Mouse (Mus musculus) frontal cortex, postnatal 14 days (tissue): ENCODE measurements at regions not wholly inside any gene's neighbourhood (a gene's known extent, or its start where the extent isn't known, plus 50 kb on each side); places are given as distances from the start of the nearest gene placed in this dataset.
"Not testable (repeated sequence)": the region's sequence is repeated elsewhere in the genome, so short reads cannot be mapped to it uniquely, and the experiment has no call there.

ENCODE experiments used
- DNase-seq, 2 experiments: peaks; one replicate each; pipeline ENCODE4 v3.0.0; 2022; ENCODE audit warnings: low spot score in 2 of 2

GRCm38 (mm10) chr1:105900158-105900557 is 90.0 kb upstream of the Zcchc2 start:
- no peak for DNase-seq

GRCm38 (mm10) chr1:105900920-105901319 is 89.3 kb upstream of the Zcchc2 start:
- no peak for DNase-seq

- DNase-seq = no peak
Observed at GRCm38 (mm10) chr1:105903286-105904115, 86.7 kb upstream of the Zcchc2 start.

- DNase-seq = no peak
Observed at GRCm38 (mm10) chr1:105904737-105905136, 85.5 kb upstream of the Zcchc2 start.

GRCm38 (mm10) chr1:105905785-105906426 is 84.3 kb upstream of the Zcchc2 start:
- DNase-seq = no peak

- peak in 1 of 2 experiments; percentile 10 for DNase-seq
Observed at GRCm38 (mm10) chr1:105906427-105906798, 83.8 kb upstream of the Zcchc2 start.

GRCm38 (mm10) chr1:105908029-105908876 is 82.0 kb upstream of the Zcchc2 start:
- DNase-seq = peak; percentile 14 to 18

- DNase-seq = no peak
Observed at GRCm38 (mm10) chr1:105909121-105909520, 81.1 kb upstream of the Zcchc2 start.

GRCm38 (mm10) chr1:105911714-105912113 is 78.5 kb upstream of the Zcchc2 start:
- DNase-seq = no peak

- no peak for DNase-seq
Observed at GRCm38 (mm10) chr1:105921842-105922241, 68.4 kb upstream of the Zcchc2 start.

GRCm38 (mm10) chr1:105922586-105922985 is 67.6 kb upstream of the Zcchc2 start:
- no peak for DNase-seq

- no peak for DNase-seq
Observed at GRCm38 (mm10) chr1:105923001-105923400, 67.2 kb upstream of the Zcchc2 start.

- DNase-seq = no peak
Observed at GRCm38 (mm10) chr1:105925617-105926370, 64.4 kb upstream of the Zcchc2 start.

- DNase-seq = no peak
Observed at GRCm38 (mm10) chr1:105926871-105927270, 63.3 kb upstream of the Zcchc2 start.

- no peak for DNase-seq
Observed at GRCm38 (mm10) chr1:105930841-105931240, 59.4 kb upstream of the Zcchc2 start.

GRCm38 (mm10) chr1:105934171-105934570 is 56.0 kb upstream of the Zcchc2 start:
- DNase-seq = not testable (repeated sequence)
